7 mouse cellular contexts compared by ENCODE assay signal in genomic region chr11:101323609-101324008, GRCm38 (mm10). TPM values are rescaled to one million over a fixed set of nuclear protein-coding genes. Genes with fewer than 3 reads are reported as not detected.
DNase-seq lines count a peak whose midpoint lies in the region; ATAC-seq and TF ChIP-seq lines count a peak whose summit lies in the region.

No protein-coding gene starts in this region.

- H3K27me3 ChIP-seq in forebrain, embryonic 13.5 days = no peaks in the 10 kb centered on the region
- H3K27me3 ChIP-seq in lung, postnatal 0 days (replicated peaks; ENCODE audit: insufficient read depth, low read length) = no peaks in the 10 kb centered on the region

- no peak overlapping the region for H3K4me3 ChIP-seq in forebrain, embryonic 13.5 days
- H3K4me3 ChIP-seq in lung, postnatal 0 days (ENCODE audit: low read depth, low read length) = no peak overlapping the region

- H3K9ac ChIP-seq in forebrain, embryonic 13.5 days = no peak overlapping the region
- H3K9ac ChIP-seq in lung, postnatal 0 days (replicated peaks; ENCODE audit: low read depth) = no peak overlapping the region

- no peak overlapping the region for H3K27ac ChIP-seq in forebrain, embryonic 13.5 days
- H3K27ac ChIP-seq in lung, postnatal 0 days (ENCODE audit: low read length) = no peak overlapping the region

- no peaks in the 10 kb centered on the region for H3K9me3 ChIP-seq in forebrain, embryonic 13.5 days (replicated peaks)
- no peaks in the 10 kb centered on the region for H3K9me3 ChIP-seq in lung, postnatal 0 days (ENCODE audit: low read length)

- H3K4me1 ChIP-seq in forebrain, embryonic 13.5 days = no peaks in the 10 kb centered on the region
- no peaks in the 10 kb centered on the region for H3K4me1 ChIP-seq in lung, postnatal 0 days (ENCODE audit: insufficient read depth, low read depth, low read length)

- DNase-seq in Muller cell, postnatal 12 days (ENCODE audit: inconsistent ontology term) = peak; percentile 59
- peak; percentile 82 for DNase-seq in brain, adult 2 months (ENCODE audit: low read depth, low spot score)
- DNase-seq in layer of hippocampus, adult 9-11 months = peak; percentile 68
- peak; percentile 81 for DNase-seq in lung, postnatal 0 days (ENCODE audit: low spot score)
- DNase-seq in right cerebral cortex, adult 18-20 months = peak; percentile 58

- ATAC-seq in forebrain, embryonic 13.5 days = peak; percentile 30; the same call in 1 of the 2 replicates
- ATAC-seq in hematopoietic stem cell, adult 5-6 weeks (replicated peaks in 1 of 2; ENCODE audit: insufficient read depth in 1 of 2, low FRiP score in 2 of 2, low TSS enrichment in 1 of 2, low read depth in 1 of 2, poor library complexity in 2 of 2, severe bottlenecking in 2 of 2) = peak; percentile 57 to 78; a peak in 3 of 4 replicates
- peak; percentile 62 for ATAC-seq in lung, postnatal 0 days

- WGBS in forebrain, embryonic 13.5 days = 7% methylated on average over 4 of the region's 4 CpGs
- 7% methylated on average over 4 of the region's 4 CpGs for whole genome bisulfite sequencing in lung, postnatal 0 days

- TF ChIP-seq EP300 in lung, postnatal 0 days (IDR thresholded peaks at IDR 0.05) = no peak

- H3K4me2 ChIP-seq in forebrain, embryonic 13.5 days = no peak overlapping the region
- no peak overlapping the region for H3K4me2 ChIP-seq in lung, postnatal 0 days (replicated peaks; ENCODE audit: low read depth, low read length)

- peaks cover 80% of the 10 kb centered on the region for H3K36me3 ChIP-seq in forebrain, embryonic 13.5 days (ENCODE audit: poor library complexity, severe bottlenecking)
- H3K36me3 ChIP-seq in lung, postnatal 0 days (ENCODE audit: insufficient read depth, low read length) = peaks cover 38% of the 10 kb centered on the region

- peak; percentile 99 for TF ChIP-seq CTCF in lung, postnatal 0 days (IDR thresholded peaks at IDR 0.05)

RNA-seq across cellular contexts. Expression of gene Aoc2, which starts 1.3 kb away (rescaled TPM):
- polyA plus RNA-seq in forebrain, embryonic 13.5 days (2015; fragmentation: Nextera tagmentation; extraction: Ambion mirVana) = 1.7 and 2.2 TPM in 2 replicates
- total RNA-seq in hematopoietic stem cell, adult 5-6 weeks (2017) = 1.1 and 2.6 TPM in 2 replicates
- 0.44 and 0.45 TPM in 2 replicates for polyA plus RNA-seq in lung, postnatal 0 days (2015; fragmentation: Nextera tagmentation; extraction: Ambion mirVana)

RNA-seq across cellular contexts. Expression of gene Aoc3, which starts 6.8 kb away (rescaled TPM):
- polyA plus RNA-seq in forebrain, embryonic 13.5 days (2015; fragmentation: Nextera tagmentation; extraction: Ambion mirVana) = not detected in 2 replicates
- 0.10 TPM in 1 of 2 replicates, not detected in the other for total RNA-seq in hematopoietic stem cell, adult 5-6 weeks (2017)
- polyA plus RNA-seq in lung, postnatal 0 days (2015; fragmentation: Nextera tagmentation; extraction: Ambion mirVana) = 1.6 and 1.9 TPM in 2 replicates

RNA-seq across cellular contexts. Expression of gene Psme3, which starts 7.6 kb away (rescaled TPM):
- polyA plus RNA-seq in forebrain, embryonic 13.5 days (2015; fragmentation: Nextera tagmentation; extraction: Ambion mirVana) = 144 and 145 TPM in 2 replicates
- total RNA-seq in hematopoietic stem cell, adult 5-6 weeks (2017) = 101 and 128 TPM in 2 replicates
- polyA plus RNA-seq in lung, postnatal 0 days (2015; fragmentation: Nextera tagmentation; extraction: Ambion mirVana) = 44.1 and 47.4 TPM in 2 replicates

RNA-seq across cellular contexts. Expression of gene Becn1, which starts 21.5 kb away (rescaled TPM):
- polyA plus RNA-seq in forebrain, embryonic 13.5 days (2015; fragmentation: Nextera tagmentation; extraction: Ambion mirVana) = 164 and 175 TPM in 2 replicates
- total RNA-seq in hematopoietic stem cell, adult 5-6 weeks (2017) = 139 and 177 TPM in 2 replicates
- 149 and 152 TPM in 2 replicates for polyA plus RNA-seq in lung, postnatal 0 days (2015; fragmentation: Nextera tagmentation; extraction: Ambion mirVana)

RNA-seq across cellular contexts. Expression of gene G6pc, which starts 43.8 kb away (rescaled TPM):
- not detected in 2 replicates for polyA plus RNA-seq in forebrain, embryonic 13.5 days (2015; fragmentation: Nextera tagmentation; extraction: Ambion mirVana)
- not detected in 2 replicates for total RNA-seq in hematopoietic stem cell, adult 5-6 weeks (2017)
- polyA plus RNA-seq in lung, postnatal 0 days (2015; fragmentation: Nextera tagmentation; extraction: Ambion mirVana) = 0.07 TPM in 1 of 2 replicates, not detected in the other
